Mouse (Mus musculus) liver, postnatal 0 days (tissue): ENCODE measurements around the gene Selenoi. TPM values are rescaled to one million over a fixed set of nuclear protein-coding genes. Genes with fewer than 3 reads are reported as not detected.
A peak's percentile ranks its signal among the peaks of the same experiment; 100 is the strongest.

Source experiments
- ATAC-seq: fragments of 200-750 bp; cut with Nextera tagmentation; 2 replicates; pipeline ENCODE4 v1.8.0; 2017; ENCODE audit warnings: mild to moderate bottlenecking, moderate library complexity
- DNase-seq: peaks from one replicate; pipeline ENCODE4 v3.0.0-alpha.2; 2016
- H3K27ac ChIP-seq: fragments of 300-500 bp; sonication (generic); 2 replicates; pipeline ENCODE4 v1.5.1; 2014; ENCODE audit warnings: antibody characterized with exemption, moderate library complexity, mild to moderate bottlenecking, low read depth
- H3K27me3 ChIP-seq: fragments of 300-500 bp; sonication (generic); 2 replicates; pipeline ENCODE4 v1.6.1; 2014; ENCODE audit warnings: low read length, control low read depth, mixed read lengths; ENCODE audit not compliant: insufficient read depth
- H3K36me3 ChIP-seq: fragments of 300-500 bp; sonication (generic); replicated peaks from 2 replicates; pipeline ENCODE4 v1.6.1; 2014; ENCODE audit warnings: mild to moderate bottlenecking, control low read depth, low read length, moderate library complexity, mixed read lengths; ENCODE audit not compliant: insufficient read depth
- H3K4me1 ChIP-seq: fragments of 300-500 bp; sonication (generic); 2 replicates; pipeline ENCODE4 v1.6.1; 2014; ENCODE audit warnings: antibody characterized with exemption, mild to moderate bottlenecking, control low read depth; ENCODE audit not compliant: insufficient read depth
- H3K4me2 ChIP-seq: fragments of 300-500 bp; sonication (generic); 2 replicates; pipeline ENCODE4 v1.6.1; 2014; ENCODE audit warnings: low read depth, mild to moderate bottlenecking, low read length, moderate library complexity, mixed read lengths
- H3K4me3 ChIP-seq: fragments of 300-500 bp; sonication (generic); 2 replicates; pipeline ENCODE4 v1.5.1; 2014; ENCODE audit warnings: low read depth, low read length
- H3K9ac ChIP-seq: fragments of 300-500 bp; sonication (generic); replicated peaks from 2 replicates; pipeline ENCODE4 v1.6.1; 2014; ENCODE audit warnings: mild to moderate bottlenecking, moderate library complexity
- H3K9me3 ChIP-seq: fragments of 300-500 bp; sonication (generic); 2 replicates; pipeline ENCODE4 v1.6.1; 2016; ENCODE audit warnings: mild to moderate bottlenecking, control low read depth, low read length, mixed read lengths
- CTCF ChIP-seq: sonication (generic); IDR thresholded peaks from 2 replicates; pipeline ENCODE4 v1.5.1; 2016; ENCODE audit warnings: antibody characterized with exemption, low read depth
- EP300 ChIP-seq: IDR thresholded peaks from 2 replicates; pipeline ENCODE4 v1.6.1; 2016; ENCODE audit warnings: antibody characterized with exemption, low read depth, mild to moderate bottlenecking
- WGBS: fragments of 180-500 bp; shearing (Covaris S2); extraction: QIAGEN DNeasy Blood & Tissue Kit; methylation state at CpG from one replicate; pipeline ENCODE4 v1.1.7; 2014; ENCODE audit not compliant: insufficient replicate concordance; 5-methylcytosine and 5-hydroxymethylcytosine counted together
- polyA plus RNA-seq: library from polyadenylated mRNA; unstranded; fragments of >200 nt; fragmentation: Nextera tagmentation; extraction: Ambion mirVana; gene quantifications from 2 replicates; pipeline ENCODE4 v1.2.1, GENCODE M21; 2015

Gene Selenoi
- polyA plus RNA-seq, 1 experiment from 2014 or later, result 9.8 TPM

DNA sequence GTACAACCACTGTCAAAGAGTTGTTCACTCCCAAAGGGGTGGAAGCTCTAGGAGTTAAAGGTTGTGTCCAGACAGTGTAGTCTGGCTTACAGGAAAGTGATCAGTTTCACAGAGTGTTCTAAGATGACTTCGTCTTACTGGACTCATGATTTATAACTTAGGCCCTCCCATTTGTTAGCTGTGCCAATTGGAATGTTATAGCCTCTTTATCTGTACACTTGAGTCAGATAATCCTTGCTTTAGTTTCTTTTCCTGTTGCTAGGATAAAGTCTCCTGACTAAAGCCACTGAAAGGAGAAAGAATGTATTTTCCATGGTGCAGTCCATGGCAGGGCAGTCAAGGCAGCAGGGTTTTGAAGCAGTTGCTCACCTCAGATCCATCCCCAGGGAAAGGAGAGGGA lies 10.0 kb downstream of the Selenoi start:
- DNase-seq (no peak), ATAC-seq (no peak)
- peaks cover 14% of the 10 kb centered on the region; the same call in 1 of the 2 replicates for H3K4me1 ChIP-seq
- no peak overlapping the region for H3K4me2 ChIP-seq
- no peak overlapping the region for H3K9ac ChIP-seq
- H3K27me3 ChIP-seq, result no peaks in the 10 kb centered on the region
- TF ChIP-seq EP300, result no peak
- TF ChIP-seq CTCF, result no peak
- H3K4me3 ChIP-seq, result no peak overlapping the region
- no peak overlapping the region for H3K27ac ChIP-seq
- no peaks in the 10 kb centered on the region for H3K9me3 ChIP-seq
- 70% methylated on average over 1 of the region's 1 CpGs for WGBS
- no peaks in the 10 kb centered on the region for H3K36me3 ChIP-seq

DNA sequence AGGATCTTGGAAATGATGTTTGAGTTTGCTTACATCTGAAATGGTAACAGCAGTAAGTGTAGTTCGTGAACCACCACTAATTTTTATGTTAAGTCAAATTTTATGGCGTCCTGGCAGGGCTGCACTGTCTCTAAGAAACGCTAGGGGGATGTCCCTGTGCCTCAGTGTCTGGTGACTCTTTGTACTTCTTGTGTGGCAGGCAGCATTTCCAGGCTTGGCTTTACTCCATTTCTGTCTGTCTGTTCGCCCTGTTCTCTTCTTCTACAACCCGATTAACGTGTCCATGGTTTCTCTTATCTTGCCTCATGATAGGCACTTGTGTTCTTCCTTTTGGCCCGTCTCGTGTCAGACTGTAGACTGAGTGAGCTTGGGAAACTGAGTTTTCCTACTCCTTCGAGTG lies 11.4 kb downstream of the Selenoi start:
- peak; percentile 47; the same call in 1 of the 2 replicates for ATAC-seq
- H3K4me1 ChIP-seq, result peaks cover 14% of the 10 kb centered on the region; the same call in 1 of the 2 replicates
- H3K4me3 ChIP-seq, result no peak overlapping the region
- TF ChIP-seq EP300, result no peak
- TF ChIP-seq CTCF, result peak; percentile 56
- H3K27me3 ChIP-seq, result no peaks in the 10 kb centered on the region
- no peak for DNase-seq
- no peaks in the 10 kb centered on the region for H3K9me3 ChIP-seq
- H3K4me2 ChIP-seq, result no peak overlapping the region
- no peaks in the 10 kb centered on the region for H3K36me3 ChIP-seq
- H3K9ac ChIP-seq, result no peak overlapping the region
- 51% methylated on average over 9 of the region's 9 CpGs for WGBS
- no peak overlapping the region for H3K27ac ChIP-seq

DNA sequence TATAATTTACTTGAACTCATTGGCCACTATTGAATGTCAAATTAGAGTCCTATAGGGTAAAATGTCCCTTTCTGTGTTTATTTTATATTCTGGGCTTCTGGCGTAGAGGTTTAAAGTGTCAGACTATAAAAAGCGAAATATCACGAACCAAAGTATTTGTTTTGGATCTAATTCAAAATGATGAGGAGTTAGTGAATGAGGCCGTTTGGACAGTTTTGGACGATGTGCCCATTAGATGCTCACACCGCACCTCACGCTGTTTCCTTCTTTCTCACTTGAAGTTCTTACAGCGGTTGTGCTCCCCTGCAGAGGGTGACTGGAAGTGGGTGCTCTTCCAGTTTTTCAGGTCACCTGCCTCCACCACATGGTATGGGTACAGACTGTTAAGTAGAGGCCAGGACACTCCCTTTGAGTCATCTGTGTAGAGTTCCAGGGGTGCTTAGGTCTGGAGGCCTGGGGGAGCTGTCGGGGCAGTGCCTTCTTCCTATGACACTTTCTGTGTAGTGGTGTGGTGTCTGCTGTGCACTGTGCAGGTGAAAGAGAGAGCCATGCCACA lies 13.6 kb downstream of the Selenoi start:
- no peak overlapping the region for H3K27ac ChIP-seq
- DNase-seq, result no peak
- no peak for TF ChIP-seq CTCF
- no peak for TF ChIP-seq EP300
- peaks cover 14% of the 10 kb centered on the region; the same call in 1 of the 2 replicates for H3K4me1 ChIP-seq
- no peak overlapping the region for H3K4me3 ChIP-seq
- H3K9ac ChIP-seq, result no peak overlapping the region
- H3K9me3 ChIP-seq, result no peaks in the 10 kb centered on the region
- WGBS, result 75% methylated on average over 9 of the region's 9 CpGs
- peaks cover 4% of the 10 kb centered on the region; the same call in 1 of the 2 replicates for H3K36me3 ChIP-seq
- ATAC-seq, result no peak
- H3K27me3 ChIP-seq, result no peaks in the 10 kb centered on the region
- H3K4me2 ChIP-seq, result no peak overlapping the region

DNA sequence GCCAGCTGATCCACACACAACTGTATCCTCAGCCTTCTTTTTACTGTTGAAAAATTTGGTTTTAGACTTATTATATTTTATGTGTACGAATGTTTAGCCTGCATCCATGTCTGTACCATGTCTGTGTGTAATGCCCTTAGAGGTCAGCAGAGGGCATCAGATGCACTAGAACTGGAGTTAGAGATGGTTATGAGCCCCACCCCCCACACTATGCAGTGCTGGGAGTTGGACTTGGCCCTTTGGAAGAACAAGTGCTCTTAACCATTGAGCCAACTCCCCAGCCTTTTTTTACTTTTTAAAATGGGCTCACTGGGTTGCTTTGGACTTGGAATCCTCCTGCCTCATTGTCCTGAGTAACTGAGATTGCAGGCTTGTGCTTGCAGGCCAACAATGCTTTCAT lies 15.3 kb downstream of the Selenoi start:
- WGBS, result 88% methylated on average over 1 of the region's 1 CpGs
- H3K27ac ChIP-seq, result no peak overlapping the region
- ATAC-seq (no peak), DNase-seq (no peak)
- H3K36me3 ChIP-seq, result peaks cover 11% of the 10 kb centered on the region; the same call in 1 of the 2 replicates
- H3K4me2 ChIP-seq, result no peak overlapping the region
- no peak for TF ChIP-seq EP300
- peak; percentile 47 for TF ChIP-seq CTCF
- no peak overlapping the region for H3K9ac ChIP-seq
- no peak overlapping the region for H3K4me3 ChIP-seq
- H3K4me1 ChIP-seq, result peaks cover 10% of the 10 kb centered on the region; the same call in 1 of the 2 replicates
- no peaks in the 10 kb centered on the region for H3K9me3 ChIP-seq
- H3K27me3 ChIP-seq, result no peaks in the 10 kb centered on the region

DNA sequence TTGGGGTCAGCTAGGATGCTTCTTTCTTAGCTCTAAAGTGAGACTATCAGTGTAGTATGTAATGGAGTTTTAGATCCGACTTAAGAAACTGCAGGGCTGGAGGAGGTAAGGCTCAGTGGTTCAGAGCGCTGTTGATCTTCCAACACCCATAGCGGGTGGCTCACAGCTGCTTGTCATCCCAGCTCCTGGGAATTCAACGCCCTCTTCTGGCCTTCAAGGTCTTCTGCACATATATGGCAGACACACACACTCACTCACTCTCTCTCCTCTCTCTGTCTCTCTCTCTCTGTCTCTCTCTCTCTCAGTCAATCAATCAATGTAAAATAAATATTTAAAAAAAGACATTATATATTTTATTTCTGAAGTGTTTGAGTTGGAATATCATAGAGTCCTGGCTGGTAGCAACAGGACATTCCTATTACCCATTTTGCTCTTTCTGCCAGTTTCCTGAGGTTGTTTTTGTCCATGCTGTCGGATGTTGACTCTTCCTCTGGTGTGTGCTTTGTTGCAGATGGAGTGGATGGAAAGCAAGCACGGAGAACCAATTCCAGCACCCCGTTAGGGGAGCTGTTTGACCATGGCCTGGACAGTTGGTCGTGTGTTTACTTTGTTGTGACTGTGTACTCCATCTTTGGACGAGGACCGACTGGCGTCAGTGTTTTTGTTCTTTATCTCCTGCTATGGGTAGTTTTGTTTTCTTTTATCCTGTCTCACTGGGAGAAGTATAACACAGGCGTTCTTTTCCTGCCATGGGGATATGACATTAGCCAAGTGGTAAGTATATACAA lies 23.4 kb downstream of the Selenoi start:
- Histone ChIP-seq H3K27me3 (no peaks in the 10 kb centered on the region), H3K4me2 (no peak overlapping the region), H3K27ac (peak overlapping the region; percentile 76), H3K36me3 (peaks cover 35% of the 10 kb centered on the region), H3K9ac (no peak overlapping the region), H3K9me3 (no peaks in the 10 kb centered on the region), H3K4me1 (peaks cover 3% of the 10 kb centered on the region; the same call in 1 of the 2 replicates), H3K4me3 (no peak overlapping the region)
- TF ChIP-seq CTCF (peak; percentile 18; the same call in 1 of the 2 replicates), EP300 (no peak)
- 71% methylated on average over 12 of the region's 12 CpGs for WGBS
- ATAC-seq (peak; percentile 97), DNase-seq (no peak)

DNA sequence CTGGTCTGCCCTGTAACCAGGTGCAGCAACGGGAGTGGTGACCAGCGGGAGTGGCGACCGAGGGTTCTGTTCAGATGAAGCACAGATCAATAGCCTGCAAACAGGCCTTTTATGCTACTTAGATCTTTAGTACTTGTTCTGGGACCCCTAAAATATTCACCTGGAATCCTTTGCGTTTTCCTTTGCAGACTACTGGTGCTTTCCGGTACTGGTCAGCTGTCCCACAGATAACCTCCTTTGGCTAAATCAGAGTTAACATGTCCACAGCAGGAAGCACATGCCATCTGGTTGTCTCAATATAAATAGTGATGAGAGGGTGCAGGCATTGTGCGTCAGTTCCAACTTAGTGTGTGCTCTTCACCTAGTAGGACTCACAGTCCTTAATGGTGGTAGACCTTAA lies 26.4 kb downstream of the Selenoi start:
- Histone ChIP-seq H3K9ac (no peak overlapping the region), H3K9me3 (no peaks in the 10 kb centered on the region), H3K4me3 (no peak overlapping the region), H3K4me2 (no peak overlapping the region), H3K36me3 (peaks cover 28% of the 10 kb centered on the region), H3K27me3 (no peaks in the 10 kb centered on the region), H3K27ac (no peak overlapping the region), H3K4me1 (peaks cover 3% of the 10 kb centered on the region; the same call in 1 of the 2 replicates)
- DNase-seq (no peak), ATAC-seq (no peak)
- WGBS, result 74% methylated on average over 7 of the region's 7 CpGs
- TF ChIP-seq CTCF (no peak), EP300 (no peak)
